Mouse (Mus musculus) mouse embryonic stem cell (cell line): Measurements from ENCODE around the gene Trim7.

ENCODE experiments used
- in situ Hi-C, 2 experiments: fragments of 300-500 bp; cut with MboI; formaldehyde crosslinking; loops; 1 replicate in 1 of 2; 3 replicates in 1 of 2; pipeline ENCODE4 v1.14.3; 2019 to 2020; ENCODE audit warnings: low sequenced_read_pairs in 2 of 2, low pct_unique_long_range_greater_than_20kb in 1 of 2, mixed read lengths in 1 of 2; ENCODE audit not compliant: unreplicated experiment in 1 of 2

The Trim7 gene

DNA sequence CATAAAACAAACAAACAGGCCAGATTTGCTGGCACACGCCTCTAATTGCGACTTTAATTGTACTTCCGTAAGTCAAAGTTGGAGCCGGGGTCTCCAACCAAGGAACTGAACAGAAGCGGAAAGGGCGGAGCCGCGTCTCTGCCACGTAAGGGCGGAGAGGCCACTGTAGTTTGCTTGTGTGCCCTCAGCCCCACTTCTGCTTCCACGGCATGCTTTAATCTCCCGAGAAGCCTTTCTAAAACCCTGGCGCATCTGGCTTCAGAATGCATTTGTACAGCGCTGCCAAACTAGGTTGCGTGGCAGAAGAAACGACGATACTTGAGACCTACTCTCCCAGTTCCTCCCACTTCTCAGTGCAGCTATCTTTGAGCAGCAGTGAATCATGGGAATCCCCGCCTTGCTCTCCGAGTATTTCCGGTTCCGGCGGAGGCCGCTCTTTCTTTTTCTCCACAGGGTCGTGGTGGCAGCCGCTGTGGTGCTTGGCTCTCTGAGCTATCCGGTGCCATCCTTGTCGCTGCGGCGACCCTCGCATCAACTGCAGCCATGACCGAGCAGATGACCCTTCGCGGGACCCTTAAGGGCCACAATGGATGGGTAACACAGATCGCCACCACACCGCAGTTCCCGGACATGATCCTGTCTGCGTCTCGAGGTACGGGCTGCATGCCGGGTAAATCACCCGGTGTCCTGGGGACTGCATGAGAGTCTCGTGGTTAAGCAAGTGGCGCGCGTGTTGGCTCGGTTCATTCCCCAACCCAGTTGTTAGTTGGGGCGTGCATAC lies 25.8 kb upstream of the Trim7 start, which contains the start of gene Rack1:
Gene Rack1, plus strand, starts transcription at position 412 of the 781 bp plus-strand sequence.
- in situ Hi-C loops = no loop called here

DNA sequence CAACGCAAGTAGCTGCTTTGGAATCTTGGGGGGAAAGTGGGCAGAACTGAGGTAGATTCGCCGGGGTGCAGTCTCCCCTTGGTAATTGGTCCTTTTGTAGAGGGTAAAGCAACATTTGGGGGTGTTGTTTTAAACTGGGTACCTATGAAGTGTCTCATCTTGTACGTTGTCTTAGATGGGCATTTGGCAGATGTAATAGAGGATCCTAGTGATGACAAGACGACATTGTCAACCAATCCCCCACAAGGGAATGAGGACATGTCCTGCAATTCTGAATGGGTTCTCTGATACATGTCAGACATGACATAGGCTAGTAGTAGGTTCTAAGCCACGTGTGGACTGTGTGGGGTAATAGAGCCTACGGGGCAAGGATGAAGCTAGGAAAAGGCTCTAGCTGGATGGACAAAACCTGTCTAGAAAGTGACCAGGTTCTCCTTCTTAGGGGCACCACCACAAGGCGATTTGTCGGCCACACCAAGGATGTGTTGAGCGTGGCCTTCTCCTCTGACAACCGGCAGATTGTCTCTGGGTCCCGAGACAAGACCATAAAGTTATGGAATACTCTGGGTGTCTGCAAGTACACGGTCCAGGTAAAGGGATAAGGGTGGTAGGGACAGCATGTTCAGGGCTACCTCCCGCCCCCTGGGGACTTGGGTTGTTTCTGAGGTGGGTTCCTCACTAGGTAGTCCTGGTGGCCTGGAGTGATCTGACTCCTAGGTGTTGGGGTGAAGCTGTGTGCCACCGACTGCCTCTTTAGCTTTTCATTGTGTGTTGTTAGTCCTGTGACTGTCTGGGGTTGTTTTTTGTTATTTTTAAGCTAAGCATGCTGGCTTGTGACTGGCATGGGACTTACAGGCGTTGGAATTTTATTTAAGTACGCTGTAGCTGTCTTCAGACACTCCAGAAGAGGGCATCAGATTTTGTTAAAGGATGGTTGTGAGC lies 23.8 kb upstream of the Trim7 start:
- in situ Hi-C loops = no loop called here

GRCm38 (mm10) chr11:48803988-48804387 lies 22.0 kb upstream of the Trim7 start:
- in situ Hi-C loops = no loop called here

DNA sequence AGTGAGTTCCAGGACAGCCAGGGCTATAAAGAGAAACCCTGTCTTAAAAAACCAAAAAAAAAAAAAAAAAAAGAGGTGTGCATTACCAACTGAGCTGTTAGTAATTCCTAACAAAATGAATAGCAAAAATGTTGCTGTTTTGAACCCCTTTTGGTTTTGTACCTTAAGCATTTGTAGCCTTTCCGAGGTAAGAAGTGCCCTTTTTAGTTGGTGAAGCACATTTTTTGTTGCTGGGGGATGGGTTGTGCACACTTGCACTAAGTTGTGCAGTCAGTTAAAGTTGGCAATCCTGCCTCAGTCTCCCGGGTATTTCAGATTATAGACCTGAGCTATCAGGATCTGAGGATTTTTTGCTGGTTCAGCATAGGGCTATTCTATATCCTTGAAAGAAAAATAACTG lies 21.0 kb upstream of the Trim7 start:
- in situ Hi-C loops = no loop called here

DNA sequence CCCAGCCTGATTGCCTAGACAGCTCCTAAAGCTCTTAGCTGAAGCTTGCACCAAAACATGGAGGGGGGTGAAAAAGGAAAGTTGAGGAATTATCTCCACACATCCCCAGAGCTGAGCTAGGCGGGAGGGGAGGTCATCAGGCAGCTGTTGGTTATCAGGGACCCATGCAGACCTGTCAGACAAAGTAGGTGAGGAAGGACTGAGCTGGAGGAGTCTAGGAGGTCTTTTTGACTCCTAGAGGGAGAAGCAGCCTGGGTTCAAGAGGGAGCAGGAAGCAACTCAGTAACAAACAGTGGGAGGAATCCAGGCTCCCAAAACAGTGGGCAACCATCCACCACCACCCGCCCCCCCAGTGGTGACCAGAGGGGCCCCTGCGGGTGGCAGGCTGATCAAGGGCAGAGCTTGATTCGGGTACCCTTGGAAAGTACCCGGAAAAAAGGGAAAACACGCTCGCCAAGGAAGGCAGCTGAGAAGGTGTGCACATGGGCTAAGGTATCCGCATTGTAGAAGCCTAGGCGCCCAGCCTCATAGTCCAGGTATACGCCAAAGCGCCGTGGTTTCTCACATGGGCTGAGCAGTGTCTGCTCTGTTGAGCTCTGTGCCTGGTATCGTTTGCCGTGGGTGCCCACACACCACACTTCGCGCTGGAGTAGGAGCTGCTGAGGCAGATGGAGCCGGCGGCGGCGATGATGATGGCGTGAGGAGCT lies 18.9 kb upstream of the Trim7 start:
- in situ Hi-C loops = no loop called here

DNA sequence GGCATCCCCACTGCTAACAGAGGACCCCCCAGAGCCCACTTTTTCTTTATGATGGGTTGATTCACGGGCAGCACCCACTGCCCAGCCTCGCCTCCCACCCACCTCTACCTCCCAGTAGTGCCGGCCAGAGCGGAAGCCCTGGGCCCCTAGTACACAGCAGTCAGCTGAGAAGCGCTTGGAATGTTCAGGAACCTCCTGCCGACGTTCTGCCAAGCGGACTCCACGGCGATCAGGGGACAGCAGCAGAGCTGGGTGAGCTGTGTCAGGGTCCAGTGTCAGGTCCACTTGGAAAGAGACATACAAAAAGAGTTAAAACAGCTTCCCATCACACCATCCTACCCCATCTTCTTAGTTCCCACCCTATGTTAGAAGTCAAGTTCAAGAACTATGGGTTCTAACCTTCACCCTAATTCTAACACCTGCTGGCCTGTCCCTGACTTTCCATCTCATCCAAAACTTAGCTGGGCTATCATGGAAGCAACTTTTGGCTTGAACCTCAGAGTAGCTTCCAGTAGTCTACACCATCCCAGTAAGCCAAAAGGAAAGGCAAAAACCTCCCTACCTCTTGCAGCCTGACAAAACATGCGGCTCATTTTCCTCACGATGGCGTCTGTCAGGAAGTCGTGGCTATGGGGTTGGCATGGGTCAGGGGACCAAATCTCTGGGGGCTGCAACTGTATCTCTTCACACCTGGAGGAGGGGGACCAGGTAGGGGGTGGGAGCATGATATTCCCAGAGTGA lies 18.2 kb upstream of the Trim7 start:
- in situ Hi-C loops = no loop called here

GRCm38 (mm10) chr11:48808304-48808646 lies 17.7 kb upstream of the Trim7 start:
- in situ Hi-C loops = no loop called here

DNA sequence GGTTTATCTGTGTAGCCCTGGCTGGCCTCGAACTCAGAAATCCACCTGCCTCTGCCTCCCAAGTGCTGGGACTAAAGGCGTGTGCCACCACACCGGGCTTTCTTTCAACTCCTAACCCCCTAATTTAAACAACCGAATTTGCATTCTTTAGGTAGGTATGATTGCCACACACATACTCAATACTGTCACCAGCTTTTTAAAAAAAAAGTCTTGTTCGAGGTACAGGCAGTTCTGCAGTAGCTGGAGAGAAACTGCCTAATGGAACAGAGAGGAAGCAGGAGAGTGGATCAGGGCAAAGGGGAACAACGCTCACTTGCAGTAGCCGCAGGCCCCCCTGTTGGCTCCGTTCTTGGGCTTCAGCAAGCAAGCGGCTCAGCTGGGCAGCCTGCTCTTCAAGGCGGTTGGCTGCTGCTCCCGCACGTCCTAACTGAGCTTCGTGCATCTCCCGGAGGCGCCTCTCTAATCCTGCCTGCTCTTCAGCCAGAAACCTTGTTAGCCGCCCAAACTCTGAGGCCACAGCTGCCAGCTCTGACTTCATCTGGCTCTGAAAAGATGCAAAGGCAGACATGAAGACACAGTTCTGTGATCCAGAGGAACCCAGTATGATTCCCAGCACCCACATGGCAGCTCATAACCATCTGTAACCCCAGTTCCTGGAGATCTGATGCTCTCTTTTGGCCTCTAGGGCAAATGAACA lies 17.1 kb upstream of the Trim7 start:
- in situ Hi-C loops = no loop called here

DNA sequence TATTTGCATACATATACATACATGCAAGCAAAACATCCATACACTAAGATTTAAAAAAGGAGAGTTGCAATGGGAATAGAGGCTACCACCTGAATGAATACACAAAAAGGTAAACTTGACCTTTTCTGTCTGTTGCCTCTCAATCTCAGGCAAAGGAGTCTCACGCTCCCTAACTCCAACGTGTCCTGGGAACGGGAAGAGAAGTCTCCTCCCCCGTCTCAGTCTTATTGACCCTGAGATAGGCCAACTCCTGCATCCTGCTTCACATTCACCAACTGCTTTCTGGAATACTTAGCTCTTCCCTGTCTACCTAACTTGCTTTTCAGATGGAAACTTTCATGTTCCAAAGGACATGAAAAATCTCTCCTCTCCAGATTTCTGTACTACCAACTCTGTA lies 16.5 kb upstream of the Trim7 start:
- in situ Hi-C loops = no loop called here

GRCm38 (mm10) chr11:48810142-48810541 lies 15.8 kb upstream of the Trim7 start:
- in situ Hi-C loops = no loop called here

DNA sequence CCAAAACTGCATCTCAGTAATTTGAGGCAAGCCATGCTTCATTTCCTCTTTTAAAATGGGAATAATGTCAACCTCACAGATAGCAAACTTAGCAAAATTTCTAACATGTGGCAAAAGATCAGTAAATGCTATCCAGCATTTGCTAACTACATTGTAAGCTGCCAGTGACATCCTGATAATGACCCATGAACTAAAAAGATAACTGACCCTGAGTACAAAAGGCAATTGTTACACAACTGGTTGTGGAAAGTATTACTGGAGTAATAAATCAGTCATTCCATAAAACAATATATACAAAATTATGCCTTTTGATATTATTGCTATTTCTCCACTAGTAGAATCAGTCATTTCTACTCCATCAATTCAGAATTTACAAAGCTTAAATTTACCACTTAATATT lies 12.2 kb upstream of the Trim7 start:
- in situ Hi-C loops = no loop called here

GRCm38 (mm10) chr11:48815851-48816250 lies 10.1 kb upstream of the Trim7 start:
- in situ Hi-C loops = loop anchor here in 1 of 2 experiments (5.0 kb wide), 1 partner anchor 36 kb away; no protein-coding TSS in a partner anchor

DNA sequence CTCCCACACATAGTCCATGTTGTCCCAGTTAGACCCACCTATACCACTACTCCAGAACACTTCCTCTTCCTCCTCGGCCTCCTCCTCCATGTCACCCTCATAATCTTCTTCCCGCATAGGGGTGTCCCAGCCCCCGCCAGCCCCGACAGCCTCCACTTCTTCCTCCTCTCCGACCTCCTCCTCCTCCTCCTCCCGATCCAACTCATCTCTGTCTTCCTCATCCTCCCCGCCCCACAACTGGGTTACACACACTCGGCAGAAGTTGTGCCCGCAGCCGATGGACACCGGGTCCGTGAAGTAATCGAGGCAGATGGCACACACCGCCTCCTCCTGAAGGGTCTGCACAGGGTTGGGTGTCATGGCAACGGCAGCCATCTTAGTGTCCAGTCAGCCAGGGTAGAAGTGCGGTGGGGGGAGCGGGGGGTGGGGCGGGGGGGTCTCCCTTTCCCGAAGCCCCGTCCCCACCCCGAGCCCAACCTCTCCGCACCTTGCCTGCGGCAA lies 9.6 kb upstream of the Trim7 start:
- in situ Hi-C loops = loop anchor here in 1 of 2 experiments (5.0 kb wide), 1 partner anchor 36 kb away; no protein-coding TSS in a partner anchor

GRCm38 (mm10) chr11:48816800-48817665 lies 8.9 kb upstream of the Trim7 start, which contains the start of gene Trim41:
Gene Trim41 (minus strand): TSS chr11:48817353.
- in situ Hi-C loops = loop anchor here in 1 of 2 experiments (5.0 kb wide), 1 partner anchor 35 kb away; no protein-coding TSS in a partner anchor

- in situ Hi-C loops = loop anchor here in 1 of 2 experiments (5.0 kb wide), 1 partner anchor 35 kb away; no protein-coding TSS in a partner anchor
Observed at GRCm38 (mm10) chr11:48817794-48818193, 8.1 kb upstream of the Trim7 start.

DNA sequence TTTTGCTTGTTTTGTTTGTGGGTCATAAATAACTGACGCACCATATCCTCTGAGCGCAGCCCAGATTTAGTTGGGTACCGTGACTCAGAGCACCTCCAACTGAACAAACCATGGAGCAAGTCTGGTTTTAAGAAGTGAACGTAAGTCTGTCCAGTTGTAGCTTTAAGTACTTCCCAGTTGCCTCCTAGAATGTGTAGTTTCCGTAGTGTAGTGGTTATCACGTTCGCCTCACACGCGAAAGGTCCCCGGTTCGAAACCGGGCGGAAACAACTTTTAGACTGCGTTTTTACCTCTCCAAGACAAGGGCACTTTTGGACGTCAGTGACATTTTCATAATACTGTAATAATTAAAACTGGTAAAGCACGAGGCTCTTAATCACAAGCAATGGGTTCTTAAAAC lies 7.6 kb upstream of the Trim7 start:
- in situ Hi-C loops = loop anchor here in 1 of 2 experiments (5.0 kb wide), 1 partner anchor 34 kb away; no protein-coding TSS in a partner anchor
